Mouse (Mus musculus): ENCODE results near the gene Rad51ap1.

The Rad51ap1 gene

DNA sequence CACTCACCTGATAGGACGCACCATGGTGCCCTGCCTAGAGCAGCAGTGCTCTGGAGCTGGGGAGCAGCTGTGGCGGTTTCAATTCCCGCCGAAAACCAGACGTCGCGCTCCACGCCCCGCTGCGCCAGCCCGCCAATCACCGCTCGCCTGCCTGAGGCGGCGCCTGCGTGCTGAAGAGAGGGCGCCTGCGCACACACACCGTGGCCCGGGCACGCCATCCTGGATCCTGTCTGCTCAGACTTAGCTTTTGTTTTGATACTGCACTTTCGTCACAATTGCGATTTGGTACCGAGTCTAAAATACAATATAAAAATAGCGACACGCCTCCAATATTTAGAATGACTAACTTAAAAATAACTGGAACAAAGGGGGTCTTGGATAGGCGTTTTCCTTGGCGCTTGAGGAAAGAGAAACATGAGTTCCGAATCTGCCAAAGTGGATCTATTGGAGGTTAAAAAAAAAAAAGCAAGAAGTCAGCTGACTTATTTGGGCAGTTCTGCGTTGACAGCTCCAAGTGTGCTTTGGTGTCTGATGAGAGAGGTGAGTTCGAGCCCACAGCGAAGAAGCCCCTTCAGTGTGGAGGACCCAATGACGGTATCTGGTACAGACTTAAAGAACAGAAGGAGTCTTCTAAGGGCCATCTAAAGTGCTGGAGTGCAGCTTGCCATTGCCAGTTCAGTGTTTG, at the start of gene Rad51ap1, which contains the start of gene D6Wsu163e:
TSS of gene Rad51ap1 (minus strand) at position 101 of the 685 bp plus-strand sequence.
TSS of gene D6Wsu163e (plus strand) at position 476 of the 685 bp plus-strand sequence.
- DNase-seq = peak; percentile 96

- no peak for DNase-seq
These were observed 42.3 kb upstream of the Rad51ap1 start for GRCm38 (mm10) chr6:126981539-126982234.

- DNase-seq = no peak
These were observed 27.0 kb upstream of the Rad51ap1 start for GRCm38 (mm10) chr6:126966241-126967026.

GRCm38 (mm10) chr6:126963426-126963825, 24.0 kb upstream of the Rad51ap1 start:
- no peak for DNase-seq

GRCm38 (mm10) chr6:126962709-126963108, 23.3 kb upstream of the Rad51ap1 start:
- no peak for DNase-seq

DNA sequence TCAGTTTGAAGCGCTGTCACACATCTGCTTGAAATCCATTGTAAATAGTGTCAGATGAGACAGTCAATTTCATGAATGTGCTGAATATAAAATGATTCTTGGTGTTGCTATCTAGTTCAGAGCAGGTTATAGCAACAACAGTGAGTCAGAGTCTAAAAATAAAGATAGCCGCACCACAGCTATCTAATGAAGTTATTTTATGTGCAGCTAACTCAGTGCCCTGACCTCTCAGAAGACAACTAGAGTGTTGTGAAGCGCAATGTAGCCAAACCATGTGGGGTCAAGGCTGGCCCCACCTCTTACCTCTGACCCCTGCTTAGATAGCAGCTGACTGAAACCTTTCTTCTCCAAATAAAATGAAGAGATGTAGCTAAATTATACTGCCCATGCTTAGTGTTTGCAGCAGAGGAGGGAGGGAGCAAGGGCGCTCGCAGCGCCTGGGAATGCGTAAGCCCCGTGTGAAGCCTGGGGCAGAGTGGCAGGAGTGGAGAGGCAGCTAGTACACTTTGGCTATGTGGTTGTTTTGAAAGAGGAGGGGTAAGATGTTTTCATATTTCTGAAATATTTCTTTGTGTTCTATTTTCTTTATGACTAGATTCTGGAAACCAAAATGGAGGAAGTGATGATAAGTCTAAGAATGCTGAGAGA, 22.1 kb upstream of the Rad51ap1 start:
- DNase-seq = no peak

- peak; percentile 60 for DNase-seq
These were observed 16.3 kb upstream of the Rad51ap1 start for GRCm38 (mm10) chr6:126955734-126956133.

DNA sequence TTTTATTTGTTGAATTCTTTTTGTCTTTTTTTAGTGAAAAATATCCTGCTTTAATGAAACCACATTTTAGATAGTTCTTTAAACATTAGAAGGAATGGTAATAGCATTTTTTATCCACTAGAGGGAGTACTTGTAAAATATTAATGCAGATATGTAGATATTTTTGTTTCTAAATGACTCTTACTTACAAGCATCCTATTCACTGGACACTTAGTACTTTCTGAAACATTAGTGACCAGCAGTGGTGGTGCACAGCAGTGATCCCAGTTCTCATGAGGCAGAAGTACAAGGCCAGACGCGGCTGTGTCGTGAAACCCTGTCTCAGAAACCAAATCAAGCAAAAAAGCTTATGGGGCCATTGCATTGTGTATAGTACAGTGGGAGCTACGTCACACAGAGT, 8.9 kb upstream of the Rad51ap1 start:
- DNase-seq = no peak

DNA sequence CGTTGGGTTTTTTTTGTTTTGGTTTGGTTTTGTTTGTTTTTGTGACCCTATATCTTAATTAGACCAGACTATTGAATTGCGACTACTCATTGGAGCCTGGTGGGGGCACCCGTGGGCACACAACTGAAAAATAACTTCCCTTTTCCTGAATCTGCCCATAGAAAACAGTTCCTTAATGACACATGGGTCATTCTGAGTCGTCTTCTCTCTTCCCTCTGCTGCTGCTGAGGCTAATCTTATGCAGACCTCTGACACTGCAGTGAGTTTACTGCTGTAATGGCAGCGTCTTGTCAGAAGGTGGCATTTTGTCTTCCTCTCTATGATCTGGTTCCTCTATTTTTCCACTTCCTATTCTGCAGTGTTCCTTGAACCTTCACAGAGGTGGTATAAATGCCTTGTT, 1.1 kb upstream of the Rad51ap1 start:
- no peak for DNase-seq

DNA sequence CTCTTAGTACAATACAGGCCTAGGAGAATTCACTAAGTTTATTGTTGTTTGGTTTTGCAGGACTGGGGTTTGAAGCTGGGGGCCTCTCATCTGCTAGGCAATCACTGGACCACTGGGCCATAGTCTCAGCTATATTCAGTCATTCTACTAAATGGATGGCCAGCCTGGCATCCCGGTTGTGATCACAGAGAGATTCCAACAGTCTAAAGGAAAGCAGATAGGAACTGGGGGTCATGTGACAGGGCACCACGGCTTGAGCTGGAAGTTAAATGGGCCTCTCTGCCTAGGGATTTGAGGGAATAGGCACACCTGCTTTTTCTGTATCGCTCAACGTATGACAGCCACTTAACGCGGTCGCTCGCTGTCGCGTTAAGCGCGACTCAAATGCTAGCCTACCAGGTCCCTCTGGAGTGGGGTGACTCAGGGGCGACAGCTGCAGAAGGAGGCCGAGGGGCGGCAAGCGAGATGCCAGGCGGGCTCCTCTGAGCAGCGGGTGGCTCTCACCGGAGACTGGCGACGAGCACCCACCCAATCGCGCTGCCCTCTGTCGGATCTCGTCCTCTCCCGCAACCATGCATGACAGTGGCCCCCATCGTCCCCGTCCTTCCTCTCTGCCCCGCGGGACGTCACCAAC, 417 bp downstream of the Rad51ap1 start:
- DNase-seq = no peak

DNA sequence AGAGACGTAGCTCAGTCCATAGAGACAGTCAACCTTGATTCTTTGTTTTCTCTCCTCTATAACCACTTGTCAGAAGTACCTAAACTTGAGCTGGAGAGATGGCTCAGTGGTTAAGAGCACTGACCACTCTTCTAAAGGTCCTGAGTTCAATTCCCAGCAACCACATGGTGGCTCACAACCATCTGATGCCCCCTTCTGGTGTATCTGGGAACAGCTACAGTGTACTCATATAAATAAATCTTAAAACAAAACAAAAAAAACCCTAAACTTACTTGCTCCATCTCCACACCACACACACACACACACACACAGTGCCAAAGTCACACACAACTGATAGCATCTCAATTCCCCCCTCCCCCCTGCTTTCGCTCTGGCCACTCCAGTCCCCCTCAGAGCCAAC, 1.3 kb downstream of the Rad51ap1 start:
- DNase-seq = no peak

GRCm38 (mm10) chr6:126932896-126933295, 6.5 kb downstream of the Rad51ap1 start:
- DNase-seq = no peak

DNA sequence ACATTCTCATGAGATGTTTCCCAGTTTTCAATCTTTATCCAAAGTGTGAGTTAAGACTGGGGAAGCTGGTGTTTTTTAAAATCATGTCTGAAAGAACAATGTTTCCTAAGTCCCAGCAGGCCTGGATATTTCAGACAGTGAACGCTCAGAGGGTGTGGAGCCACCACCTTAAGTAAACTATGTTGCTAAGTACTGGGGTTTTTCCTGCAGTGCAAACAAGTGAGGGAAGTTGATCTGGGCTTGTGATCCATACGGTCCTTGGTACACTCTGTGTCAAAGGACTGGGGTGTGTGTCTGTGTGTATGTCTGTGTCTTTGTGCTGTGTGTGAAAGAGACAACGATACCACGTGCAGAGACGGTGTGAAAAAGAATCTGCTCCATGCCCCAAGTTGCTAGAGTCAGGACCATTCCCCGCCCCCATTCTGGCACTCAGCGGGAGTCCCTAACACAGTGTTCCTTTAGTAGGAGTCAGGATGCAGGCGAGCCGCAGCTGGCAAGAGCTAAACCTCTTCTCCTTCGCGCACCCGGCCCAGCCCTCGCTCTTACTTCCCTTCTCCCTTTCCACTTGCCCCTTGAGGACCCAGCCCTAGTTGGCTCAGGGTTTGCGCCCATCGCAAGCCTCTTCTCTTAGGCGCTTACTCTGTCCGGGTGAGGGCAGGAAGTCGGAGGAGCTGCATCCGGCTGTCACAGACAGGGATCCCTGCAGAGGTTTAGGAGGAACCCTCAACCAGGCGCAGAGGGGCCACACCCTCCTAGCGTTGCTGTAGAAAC, 18.1 kb downstream of the Rad51ap1 start, which contains the start of gene Dyrk4:
TSS of gene Dyrk4 (minus strand) at position 729 of the 771 bp plus-strand sequence.
- DNase-seq = no peak

GRCm38 (mm10) chr6:126914928-126915327, 24.5 kb downstream of the Rad51ap1 start:
- DNase-seq = no peak

- DNase-seq = peak; percentile 2
These were observed 28.7 kb downstream of the Rad51ap1 start for GRCm38 (mm10) chr6:126910727-126911126.

- no peak for DNase-seq
These were observed 31.5 kb downstream of the Rad51ap1 start for GRCm38 (mm10) chr6:126907876-126908275.

- no peak for DNase-seq
These were observed 32.0 kb downstream of the Rad51ap1 start for GRCm38 (mm10) chr6:126907378-126907777.

- no peak for DNase-seq
These were observed 62.3 kb downstream of the Rad51ap1 start for GRCm38 (mm10) chr6:126877118-126877517.

All from kidney, adult 9 months (tissue).